Mouse (Mus musculus): ENCODE data around the gene Luzp2. TPM values are rescaled to one million over a fixed set of nuclear protein-coding genes. Genes with fewer than 3 reads are reported as not detected.

Luzp2 gene
- polyA plus RNA-seq (2017; shearing (Covaris generic)): not detected

DNA sequence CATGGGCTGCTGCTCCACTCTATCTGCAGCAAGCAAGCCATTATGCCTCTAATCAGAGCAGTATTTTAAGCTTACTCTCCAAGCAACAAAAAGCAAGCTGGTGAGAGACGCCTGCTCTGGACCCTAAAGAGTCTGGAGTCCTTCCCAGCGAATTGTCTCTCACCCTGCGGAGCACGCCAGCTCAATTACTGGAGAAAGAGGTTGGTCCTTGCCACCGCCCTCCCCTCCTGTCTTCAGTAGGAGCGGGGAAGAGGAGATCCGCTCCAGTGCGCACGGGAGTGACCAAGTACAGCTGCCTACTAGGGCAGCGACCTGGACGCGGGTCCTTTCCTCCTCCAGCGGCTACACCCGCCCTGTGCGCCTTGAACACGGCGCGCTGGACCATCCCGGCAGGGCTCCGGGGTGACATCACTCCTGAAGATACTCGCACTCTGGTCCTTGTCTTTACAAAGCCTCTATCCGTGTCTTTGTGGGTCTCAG, at the start of gene Luzp2:
Gene Luzp2 (plus strand): TSS at position 127 of the 480 bp plus-strand sequence.
- ATAC-seq: no peak

- ATAC-seq: no peak
These were observed 47.8 kb upstream of the Luzp2 start for GRCm38 (mm10) chr7:54787456-54787855.

DNA sequence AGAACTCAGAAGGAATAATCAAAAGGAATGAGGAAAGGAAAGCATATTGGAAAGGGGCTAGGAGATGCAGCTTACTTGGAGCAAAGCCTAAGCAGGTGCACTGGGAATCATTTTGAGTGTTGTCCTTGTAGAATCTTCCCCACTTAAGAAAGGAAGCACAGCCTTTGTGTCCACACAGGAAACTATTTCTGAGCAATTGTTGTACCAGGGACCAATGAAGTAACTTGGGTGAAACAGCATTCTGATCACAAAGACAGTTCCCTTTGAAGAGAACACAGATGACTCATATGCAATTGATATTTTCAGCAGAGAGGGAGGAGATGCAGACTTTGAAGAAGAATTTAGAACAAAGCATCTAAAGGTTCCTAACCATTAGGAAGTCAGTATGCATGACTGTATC, 16.7 kb upstream of the Luzp2 start:
- ATAC-seq: no peak

GRCm38 (mm10) chr7:54828751-54829150, 6.5 kb upstream of the Luzp2 start:
- ATAC-seq: no peak

GRCm38 (mm10) chr7:54835911-54836352, 634 bp downstream of the Luzp2 start:
- no peak for ATAC-seq

DNA sequence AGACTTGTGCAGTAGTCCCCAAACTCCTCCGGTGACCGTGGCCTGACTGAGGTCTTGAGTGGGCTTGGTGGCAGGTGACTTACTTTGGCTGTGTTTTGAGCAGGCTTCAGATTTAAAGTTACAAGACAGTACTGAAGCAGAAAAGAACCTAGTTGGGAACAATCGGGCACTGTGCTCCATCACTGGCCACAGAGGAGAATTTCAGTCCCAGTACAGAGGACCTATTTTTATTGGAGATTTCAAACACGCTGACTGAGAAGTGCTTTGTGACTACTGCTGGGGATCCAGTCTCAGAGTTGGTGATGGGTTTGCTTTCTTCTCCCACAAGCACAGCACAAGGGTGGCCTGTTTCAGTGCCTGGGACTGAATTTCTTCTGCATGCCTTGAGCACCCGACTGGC, 1.1 kb downstream of the Luzp2 start:
- ATAC-seq: no peak

GRCm38 (mm10) chr7:54842807-54843335, 7.6 kb downstream of the Luzp2 start:
- ATAC-seq: no peak

DNA sequence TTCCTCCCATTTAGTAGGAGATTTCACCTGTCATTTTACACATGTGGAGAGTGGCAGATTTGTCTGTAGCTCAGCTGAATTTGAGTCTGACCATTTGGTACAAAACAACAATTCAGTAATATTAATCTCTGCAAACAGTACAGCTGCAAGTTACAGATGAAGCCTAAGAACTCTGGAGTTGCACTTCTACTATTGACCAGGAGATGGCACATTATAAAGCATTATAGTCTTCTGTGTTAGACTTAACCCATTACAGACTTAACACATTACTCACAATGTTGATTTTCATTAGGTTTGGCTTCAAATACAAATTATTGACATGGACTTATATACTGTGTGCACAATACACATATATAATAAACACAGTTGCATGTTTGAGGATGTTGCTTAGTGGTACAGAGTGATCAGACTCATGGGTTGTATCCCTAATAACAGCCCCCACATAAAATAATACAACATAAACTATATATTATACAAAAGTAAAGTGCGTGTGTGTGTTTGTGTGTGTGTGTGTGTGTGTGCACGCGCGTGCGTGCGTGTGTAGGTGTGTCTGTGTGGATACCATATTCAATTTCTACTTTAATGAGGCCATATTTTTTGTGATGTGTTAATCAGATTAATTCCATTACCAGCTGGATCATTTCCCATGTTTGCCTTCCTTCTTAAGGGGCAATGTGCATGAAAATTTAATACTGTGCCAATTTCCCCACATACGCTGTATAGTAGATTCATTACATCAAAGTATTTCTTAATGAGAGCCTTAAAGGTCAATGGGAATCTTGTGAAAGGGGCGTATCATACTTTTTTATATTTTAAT, 10.8 kb downstream of the Luzp2 start:
- no peak for ATAC-seq

- ATAC-seq: no peak
These were observed 11.4 kb downstream of the Luzp2 start for GRCm38 (mm10) chr7:54846692-54847020.

DNA sequence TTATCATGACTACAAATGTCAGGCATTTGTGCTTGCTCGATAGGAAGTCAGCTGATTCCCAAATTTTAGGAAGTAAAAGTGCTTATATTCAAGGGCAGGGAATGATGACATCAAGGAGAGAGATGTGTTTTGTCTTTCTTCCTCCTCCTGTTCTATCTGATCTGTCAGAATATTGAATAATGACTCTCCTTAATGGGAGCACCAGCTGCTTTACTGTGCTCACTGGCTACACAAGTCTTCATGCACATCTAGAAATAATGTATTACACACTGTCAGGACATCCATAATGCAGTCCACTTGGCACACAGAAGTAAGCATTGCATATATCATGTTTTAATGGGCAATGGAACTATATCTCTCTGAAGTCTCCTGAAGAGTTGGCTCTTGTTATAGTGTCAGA, 17.6 kb downstream of the Luzp2 start:
- ATAC-seq: no peak

GRCm38 (mm10) chr7:54861230-54861856, 26.0 kb downstream of the Luzp2 start:
- ATAC-seq: no peak

DNA sequence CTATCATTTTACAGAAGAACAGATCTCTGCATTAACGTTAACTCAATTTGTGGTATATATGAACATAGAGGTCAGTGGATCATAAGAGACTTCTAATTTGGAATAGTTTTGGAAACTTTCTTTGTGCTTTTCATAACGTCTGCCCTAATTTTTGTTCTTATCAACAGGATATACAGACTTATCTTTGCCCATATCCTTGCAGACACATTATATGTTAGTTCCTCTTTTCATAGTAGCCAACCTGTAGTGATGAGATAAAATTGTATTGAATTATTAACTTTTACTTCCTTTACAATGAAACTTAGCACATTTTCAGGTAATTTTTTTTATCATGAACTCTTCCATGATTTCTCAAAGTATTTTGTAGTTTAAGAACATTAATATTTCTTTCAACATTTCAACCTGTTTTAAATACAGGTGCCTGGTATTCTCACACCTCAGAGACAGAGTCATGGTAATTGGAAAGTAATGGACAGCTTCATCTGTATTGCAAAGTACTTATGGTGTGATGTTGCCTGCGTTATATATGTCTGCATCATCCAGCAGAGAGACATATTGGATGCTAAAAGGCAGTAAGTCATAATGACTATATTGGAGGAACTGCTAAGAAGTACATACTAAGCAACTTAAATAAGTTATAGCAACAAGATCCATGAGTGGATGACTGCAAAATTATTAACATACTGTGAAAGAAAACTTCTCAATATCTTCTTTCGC, 43.8 kb downstream of the Luzp2 start:
- ATAC-seq: no peak

DNA sequence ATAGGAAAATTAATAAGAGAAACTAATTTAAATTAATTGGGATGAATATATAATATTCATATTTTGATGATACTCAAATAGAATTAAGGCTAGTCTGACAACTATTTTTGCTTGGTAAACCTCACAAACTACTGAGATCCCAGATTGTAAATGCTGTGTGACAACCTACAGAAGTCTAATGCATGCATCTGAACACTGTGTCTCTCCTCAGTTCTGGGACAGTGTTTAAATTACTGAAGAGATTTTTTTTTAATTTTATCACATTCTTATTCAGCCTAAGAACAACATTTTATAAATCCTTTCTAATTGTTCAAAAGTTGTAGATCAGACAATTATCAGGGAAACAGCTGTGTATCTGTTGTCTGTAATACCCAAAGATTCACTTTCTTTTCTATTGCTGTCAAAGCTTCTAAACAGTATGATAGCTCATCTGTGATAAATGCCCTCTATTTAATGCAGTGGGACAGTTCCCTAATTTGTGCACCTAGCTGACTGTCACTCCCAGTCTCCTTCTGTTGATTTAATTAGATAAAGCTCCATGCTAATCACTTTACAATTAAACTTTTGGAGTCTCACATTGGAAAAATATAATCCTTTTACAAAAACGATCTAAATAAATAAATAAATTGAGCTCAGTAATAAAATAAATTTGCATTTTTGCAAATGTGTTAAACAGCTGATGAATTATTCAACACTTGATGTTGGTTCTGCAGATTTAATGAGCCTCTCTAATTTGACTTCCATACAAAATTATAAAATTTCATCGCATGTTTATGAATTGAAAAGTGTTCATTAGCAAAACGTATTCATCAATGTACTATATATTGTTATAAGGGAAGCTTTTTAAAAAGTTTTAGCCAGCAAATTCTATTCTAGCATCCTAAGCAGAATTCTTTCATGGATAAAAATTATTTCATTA, 58.7 kb downstream of the Luzp2 start:
- ATAC-seq: no peak

GRCm38 (mm10) chr7:54898589-54898988, 63.3 kb downstream of the Luzp2 start:
- no peak for ATAC-seq

DNA sequence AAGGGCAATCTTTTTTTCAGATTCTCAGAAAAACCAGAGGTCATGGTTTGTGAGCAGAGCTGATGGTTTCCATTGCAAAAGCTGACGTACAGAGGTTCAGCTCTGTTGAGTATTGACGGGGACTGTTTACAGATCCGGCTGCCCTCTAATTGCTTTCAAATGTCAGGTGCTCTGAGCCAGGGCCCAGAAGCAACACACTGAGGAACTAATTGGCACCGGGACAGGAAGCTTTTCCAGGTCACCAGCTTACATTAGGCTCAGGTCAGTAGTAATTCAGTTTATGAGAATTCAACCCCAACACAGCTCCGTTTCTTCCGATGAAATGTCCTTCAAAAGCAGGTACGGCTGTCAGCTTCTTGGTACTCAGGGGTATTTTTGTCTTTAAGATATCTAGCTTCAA, 74.7 kb downstream of the Luzp2 start:
- ATAC-seq: no peak

DNA sequence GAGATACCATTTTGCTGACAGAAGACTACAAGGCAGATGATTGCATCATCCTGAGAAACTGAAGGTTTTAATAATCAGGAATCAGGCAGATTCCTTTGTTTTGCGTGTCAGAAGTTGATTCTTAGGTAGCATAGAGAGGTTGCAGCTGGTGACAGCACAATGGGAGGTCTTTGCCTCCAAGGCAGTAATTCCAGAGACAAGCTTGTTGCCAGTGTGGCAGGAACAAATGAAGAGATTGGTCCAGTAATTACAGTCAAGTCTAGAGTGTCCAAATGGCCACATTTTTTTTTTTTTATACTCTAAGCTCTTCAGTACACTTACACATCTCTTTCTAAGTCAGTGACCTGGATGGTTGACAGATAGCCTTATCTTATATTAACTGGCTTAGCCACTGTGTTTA, 78.7 kb downstream of the Luzp2 start:
- no peak for ATAC-seq

GRCm38 (mm10) chr7:54921991-54922390, 86.7 kb downstream of the Luzp2 start:
- no peak for ATAC-seq

- ATAC-seq: no peak
These were observed 121.5 kb downstream of the Luzp2 start for GRCm38 (mm10) chr7:54956759-54957158.

DNA sequence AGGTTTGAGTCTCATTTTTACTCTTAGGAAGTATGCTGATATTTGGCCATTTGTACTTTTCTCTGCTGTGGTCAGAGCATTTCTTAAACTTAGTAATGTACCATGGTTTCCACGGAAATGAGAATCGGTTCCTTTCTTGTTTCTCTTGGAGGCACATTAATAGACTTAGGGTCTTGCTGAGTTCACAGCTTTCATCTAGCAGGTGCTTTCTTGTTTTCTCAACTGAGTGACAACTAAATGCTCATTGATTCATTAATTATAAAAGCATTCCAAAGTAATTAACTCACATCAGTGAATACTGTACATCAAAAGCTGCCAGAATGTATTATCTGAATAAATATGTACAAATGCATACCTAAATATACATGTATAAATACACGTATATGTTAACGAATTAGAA, 127.4 kb downstream of the Luzp2 start:
- no peak for ATAC-seq

- no peak for ATAC-seq
These were observed 142.1 kb downstream of the Luzp2 start for GRCm38 (mm10) chr7:54977372-54977771.

DNA sequence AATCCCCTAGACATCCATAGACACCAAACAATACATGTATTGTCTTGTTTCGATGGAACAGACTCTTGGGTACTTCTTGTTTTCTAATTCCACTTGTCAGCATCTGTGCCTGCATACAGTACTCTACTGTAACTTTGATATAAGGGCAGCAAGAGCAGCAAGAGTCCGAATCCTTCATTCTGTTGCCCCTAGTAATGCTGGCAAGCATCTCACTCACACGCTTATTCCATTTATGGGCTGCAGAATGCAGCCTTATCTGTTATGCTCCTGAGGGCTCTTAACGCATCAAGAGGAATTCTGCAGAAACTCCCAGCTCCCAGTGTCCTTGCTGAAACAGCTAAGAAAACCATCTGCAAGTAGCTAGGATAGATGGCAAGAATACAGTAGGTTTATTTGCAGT, 145.3 kb downstream of the Luzp2 start:
- no peak for ATAC-seq

- no peak for ATAC-seq
These were observed 165.1 kb downstream of the Luzp2 start for GRCm38 (mm10) chr7:55000397-55000796.

All from activated CD4-positive, CD25-positive, alpha-beta regulatory T cell, adult 4 months (primary cell).